Mouse (Mus musculus) heart, adult 2 months (tissue): ENCODE data around the gene Sema6c.

Experiments used
- CTCF ChIP-seq: fragments of 200-600 bp; IDR thresholded peaks from 2 replicates; pipeline ENCODE4 v1.8.1; 2022; ENCODE audit warnings: antibody characterized with exemption, mild to moderate bottlenecking, moderate library complexity
- EP300 ChIP-seq: fragments of 200-500 bp; IDR thresholded peaks from 2 replicates; pipeline ENCODE4 v1.6.1; 2011; ENCODE audit warnings: low read depth, low read length, control low read depth; ENCODE audit not compliant: insufficient read depth
- POLR2A ChIP-seq: fragments of 200-500 bp; IDR thresholded peaks from 2 replicates; pipeline ENCODE4 v1.6.1; 2011; ENCODE audit warnings: mild to moderate bottlenecking, low read depth, low read length, control low read depth; ENCODE audit not compliant: insufficient read depth

GRCm38 (mm10) chr3:95129226-95129651, 31.0 kb upstream of the Sema6c start:
- no peak for TF ChIP-seq EP300
- TF ChIP-seq POLR2A, result no peak
- peak; percentile 18; the same call in 1 of the 2 replicates for TF ChIP-seq CTCF
